19 mouse cellular contexts compared by ENCODE assay signal in the genomic region with DNA sequence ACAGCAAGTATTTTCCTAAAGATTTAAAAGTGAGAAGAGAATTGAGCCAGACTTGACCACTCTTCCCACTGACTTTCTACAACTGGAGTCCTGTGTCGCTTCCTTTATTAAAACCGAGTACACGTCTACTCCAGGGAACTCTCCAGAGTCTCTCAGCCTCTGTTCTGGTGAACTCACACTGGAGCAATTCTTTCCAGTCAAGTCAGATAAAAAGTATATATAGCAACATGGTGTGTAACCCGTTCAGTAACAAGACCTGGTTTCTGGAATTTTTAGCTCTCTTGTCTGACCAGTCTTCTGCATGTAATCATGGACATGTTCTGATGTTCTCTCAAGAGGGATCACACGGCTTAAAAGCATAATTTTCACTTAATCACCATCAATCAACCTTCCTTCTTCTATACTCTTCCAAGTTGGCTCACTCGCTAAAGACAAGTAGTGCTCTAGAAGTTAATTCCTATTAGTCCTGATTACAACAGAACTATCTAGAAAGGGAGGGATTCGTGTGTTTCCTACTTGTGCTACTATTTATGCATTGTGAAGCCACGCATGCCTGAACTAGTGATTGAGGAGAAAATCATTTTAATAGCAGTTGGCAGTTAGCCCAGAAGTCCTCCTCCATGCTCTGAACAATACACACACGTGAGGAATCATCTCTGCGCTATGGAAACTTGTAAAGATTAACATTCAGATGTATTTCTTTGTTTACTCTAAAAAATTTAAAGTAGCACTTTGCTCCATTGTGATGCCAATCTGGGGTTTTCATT.
A peak's percentile ranks its signal among the peaks of the same experiment; 100 is the strongest.
DNase-seq lines count a peak whose midpoint lies in the region; ATAC-seq and TF ChIP-seq lines count a peak whose summit lies in the region.
"Had no signal": no experiment of that assay in that cellular context is flagged by ENCODE, and none has a peak within 500 bp of the region (broad histone marks: within the 10 kb centered on the region; RNA-seq: fewer than 3 reads in every experiment).

No protein-coding gene starts in this region.

- no peak overlapping the region for H3K27ac ChIP-seq in forebrain, embryonic 15.5 days (replicated peaks)
- no peak overlapping the region for H3K27ac ChIP-seq in forebrain, embryonic 10.5 days
- no peak overlapping the region for H3K27ac ChIP-seq in forebrain, postnatal 0 days (ENCODE audit: low read depth, low read length)
- H3K27ac ChIP-seq: liver, embryonic 14.5 days; macrophage; midbrain, embryonic 13.5 days; stomach, postnatal 0 days had no signal

- intact Hi-C loops in left cerebral cortex, postnatal 14 days (cut with DNase I), result no loop called here
- intact Hi-C loops in left cerebral cortex, postnatal 36 days (cut with DNase I), result no loop called here

- no peaks in the 10 kb centered on the region for H3K27me3 ChIP-seq in forebrain, embryonic 15.5 days
- H3K27me3 ChIP-seq in forebrain, embryonic 10.5 days (ENCODE audit: poor library complexity, severe bottlenecking), result no peaks in the 10 kb centered on the region
- no peaks in the 10 kb centered on the region for H3K27me3 ChIP-seq in forebrain, postnatal 0 days (ENCODE audit: insufficient read depth, low read length)
- H3K27me3 ChIP-seq: midbrain, embryonic 13.5 days had no signal

- H3K4me1 ChIP-seq in forebrain, embryonic 15.5 days, result no peaks in the 10 kb centered on the region
- H3K4me1 ChIP-seq in forebrain, embryonic 10.5 days, result no peaks in the 10 kb centered on the region
- no peaks in the 10 kb centered on the region for H3K4me1 ChIP-seq in forebrain, postnatal 0 days (ENCODE audit: insufficient read depth)
- H3K4me1 ChIP-seq: midbrain, embryonic 13.5 days had no signal

- TF ChIP-seq CTCF in forebrain, postnatal 0 days (IDR thresholded peaks at IDR 0.05; ENCODE audit: low read depth), result no peak

- H3K36me3 ChIP-seq in forebrain, embryonic 15.5 days, result no peaks in the 10 kb centered on the region
- no peaks in the 10 kb centered on the region for H3K36me3 ChIP-seq in forebrain, embryonic 10.5 days (replicated peaks)
- no peaks in the 10 kb centered on the region for H3K36me3 ChIP-seq in forebrain, postnatal 0 days (ENCODE audit: insufficient read depth)
- H3K36me3 ChIP-seq: midbrain, embryonic 13.5 days had no signal

- H3K9me3 ChIP-seq in forebrain, embryonic 15.5 days, result no peaks in the 10 kb centered on the region
- H3K9me3 ChIP-seq in forebrain, embryonic 10.5 days, result no peaks in the 10 kb centered on the region
- H3K9me3 ChIP-seq in forebrain, postnatal 0 days (ENCODE audit: low read length), result no peaks in the 10 kb centered on the region
- H3K9me3 ChIP-seq: midbrain, embryonic 13.5 days had no signal

- DNase-seq in forebrain, embryonic 10.5 days (ENCODE audit: extremely low spot score, low spot score), result no peak
- DNase-seq in left cerebral cortex, postnatal 14 days (ENCODE audit: low spot score in 2 of 2), result peak; percentile 7 to 18
- DNase-seq in left cerebral cortex, postnatal 36 days (ENCODE audit: low spot score in 2 of 2), result no peak
- peak; percentile 76 for DNase-seq in Muller cell, postnatal 12 days (ENCODE audit: inconsistent ontology term)
- peak; percentile 35 for DNase-seq in forebrain, postnatal 0 days
- no peak for DNase-seq in cerebellum, adult 11 months
- DNase-seq: B cell, adult 2 months; cerebellum, adult 9-11 months; embryo, embryonic 11 days; kidney, adult 9 months; kidney, postnatal 4 days; right cerebral cortex, postnatal 14 days; thymus, postnatal 25 days had no signal

- H3K9ac ChIP-seq in forebrain, embryonic 15.5 days (replicated peaks), result no peak overlapping the region
- H3K9ac ChIP-seq in forebrain, postnatal 0 days, result no peak overlapping the region
- H3K9ac ChIP-seq: liver, embryonic 14.5 days; midbrain, embryonic 13.5 days had no signal

- ATAC-seq in forebrain, embryonic 15.5 days (replicated peaks), result peak; percentile 73
- peak; percentile 78; the same call in 1 of the 2 replicates for ATAC-seq in forebrain, postnatal 0 days
- ATAC-seq: midbrain, embryonic 13.5 days had no signal

- no peak overlapping the region for H3K4me2 ChIP-seq in forebrain, embryonic 15.5 days (replicated peaks)
- H3K4me2 ChIP-seq in forebrain, postnatal 0 days (ENCODE audit: low read depth), result no peak overlapping the region
- H3K4me2 ChIP-seq: midbrain, embryonic 13.5 days had no signal

- H3K4me3 ChIP-seq in forebrain, embryonic 15.5 days, result no peak overlapping the region
- H3K4me3 ChIP-seq in forebrain, embryonic 10.5 days, result no peak overlapping the region
- H3K4me3 ChIP-seq in forebrain, postnatal 0 days (ENCODE audit: low read depth, low read length), result no peak overlapping the region
- H3K4me3 ChIP-seq: erythroblast, embryonic 14.5 days; midbrain, embryonic 13.5 days had no signal

- WGBS in forebrain, embryonic 15.5 days, result 52% methylated on average over 10 of the region's 10 CpGs
- WGBS in forebrain, embryonic 10.5 days, result 91% methylated on average over 10 of the region's 10 CpGs
- WGBS in forebrain, postnatal 0 days, result 52% methylated on average over 10 of the region's 10 CpGs

Comparison
In these comparisons a context has a peak if more than half of its experiments do, and no peak if none do; other contexts are left out.
1. DNase-seq: peak in left cerebral cortex, postnatal 14 days (2 of 2), Muller cell, postnatal 12 days (single experiment) and forebrain, postnatal 0 days (single experiment); none in forebrain, embryonic 10.5 days (single experiment), left cerebral cortex, postnatal 36 days (0 of 2) and cerebellum, adult 11 months (single experiment).